In genomic region chr7:144585648-144586047, GRCm38 (mm10) we compare ENCODE assay signal across 9 mouse cellular contexts. TPM values are rescaled to one million over a fixed set of nuclear protein-coding genes. Genes with fewer than 3 reads are reported as not detected.
DNase-seq lines count a peak whose midpoint lies in the region; ATAC-seq and TF ChIP-seq lines count a peak whose summit lies in the region.
"Had no signal": no experiment of that assay in that cellular context is flagged by ENCODE, and none has a peak within 500 bp of the region (broad histone marks: within the 10 kb centered on the region; RNA-seq: fewer than 3 reads in every experiment).

No protein-coding gene starts in this region.

- H3K9ac ChIP-seq in heart, adult 2 months (ENCODE audit: low read depth, low read length): no peak overlapping the region
- no peak overlapping the region for H3K9ac ChIP-seq in heart, embryonic 12.5 days
- H3K9ac ChIP-seq in liver, embryonic 13.5 days: no peak overlapping the region
- H3K9ac ChIP-seq: lung, embryonic 15.5 days had no signal

- peak; percentile 39 to 74 for DNase-seq in heart, adult 2 months
- DNase-seq in R1 (ENCODE audit: low read depth, low spot score): peak; percentile 64
- peak; percentile 88 for DNase-seq in heart, postnatal 4 days
- DNase-seq in liver, embryonic 13.5 days: peak; percentile 37
- DNase-seq in right cerebral cortex, adult 2 months (ENCODE audit: low spot score in 2 of 2): peak; percentile 60 to 76
- DNase-seq in urinary bladder, postnatal 10 days (ENCODE audit: low spot score): peak; percentile 32

- H3K27ac ChIP-seq in heart, adult 2 months: no peak overlapping the region
- no peak overlapping the region for H3K27ac ChIP-seq in heart, embryonic 12.5 days (ENCODE audit: poor library complexity, severe bottlenecking)
- H3K27ac ChIP-seq in cortical plate, adult 2 months (ENCODE audit: insufficient read depth, low read length): no peak overlapping the region
- H3K27ac ChIP-seq in liver, embryonic 13.5 days: no peak overlapping the region
- H3K27ac ChIP-seq: lung, embryonic 15.5 days had no signal

- H3K4me1 ChIP-seq in heart, adult 2 months (ENCODE audit: control insufficient read depth, insufficient read depth, low read length): peaks cover 3% of the 10 kb centered on the region; the same call in 1 of the 2 replicates
- H3K4me1 ChIP-seq in heart, embryonic 12.5 days (replicated peaks): peaks cover 17% of the 10 kb centered on the region
- peaks cover 2% of the 10 kb centered on the region; the same call in 1 of the 2 replicates for H3K4me1 ChIP-seq in cortical plate, adult 2 months (ENCODE audit: control insufficient read depth, insufficient read depth, low read length)
- H3K4me1 ChIP-seq in liver, embryonic 13.5 days (replicated peaks): peaks cover 23% of the 10 kb centered on the region

- no peak overlapping the region for H3K4me3 ChIP-seq in heart, adult 2 months
- H3K4me3 ChIP-seq in heart, embryonic 12.5 days: no peak overlapping the region
- H3K4me3 ChIP-seq in cortical plate, adult 2 months (ENCODE audit: insufficient read depth, low read length): no peak overlapping the region
- no peak overlapping the region for H3K4me3 ChIP-seq in liver, embryonic 13.5 days (replicated peaks)
- H3K4me3 ChIP-seq: lung, embryonic 15.5 days had no signal

- peak; percentile 94 for TF ChIP-seq CTCF in heart, adult 2 months (IDR thresholded peaks at IDR 0.05)
- peak; percentile 93 for TF ChIP-seq CTCF in cortical plate, adult 2 months (IDR thresholded peaks at IDR 0.05; ENCODE audit: extremely low read depth, insufficient read depth, low read length)

- H3K9me3 ChIP-seq in heart, embryonic 12.5 days (replicated peaks): no peaks in the 10 kb centered on the region
- H3K9me3 ChIP-seq in liver, embryonic 13.5 days (replicated peaks): no peaks in the 10 kb centered on the region
- H3K9me3 ChIP-seq: lung, embryonic 15.5 days had no signal

- intact Hi-C loops in heart, adult 2 months (cut with DNase I): loop anchor here (1.0 kb wide), 2 partner anchors 191 to 309 kb away; no protein-coding TSS in a partner anchor

- no peaks in the 10 kb centered on the region for H3K79me2 ChIP-seq in heart, adult 2 months (replicated peaks; ENCODE audit: control insufficient read depth, insufficient read depth, low read length)

- peak; percentile 61; the same call in 1 of the 2 replicates for TF ChIP-seq EP300 in heart, adult 2 months (IDR thresholded peaks at IDR 0.05; ENCODE audit: insufficient read depth, low read depth, low read length)

- H3K27me3 ChIP-seq in heart, adult 2 months (ENCODE audit: control insufficient read depth, insufficient read depth, low read length): no peaks in the 10 kb centered on the region
- H3K27me3 ChIP-seq in heart, embryonic 12.5 days (replicated peaks): peaks cover 13% of the 10 kb centered on the region; the same call in 1 of the 2 replicates
- peaks cover 4% of the 10 kb centered on the region for H3K27me3 ChIP-seq in liver, embryonic 13.5 days

- no peaks in the 10 kb centered on the region for H3K36me3 ChIP-seq in heart, adult 2 months (ENCODE audit: control insufficient read depth, insufficient read depth, low read length)
- 0 out of 2 replicates have a peak, but pooled peaks cover under 1% of the 10 kb centered on the region for H3K36me3 ChIP-seq in heart, embryonic 12.5 days
- H3K36me3 ChIP-seq in liver, embryonic 13.5 days: no peaks in the 10 kb centered on the region

- no peak for ATAC-seq in heart, embryonic 12.5 days (ENCODE audit: insufficient number of reproducible peaks, low FRiP score)
- no peak for ATAC-seq in liver, embryonic 13.5 days (ENCODE audit: low read depth)

- TF ChIP-seq POLR2A in heart, adult 2 months (IDR thresholded peaks at IDR 0.05; ENCODE audit: insufficient read depth, low read depth, low read length): no peak
- no peak for TF ChIP-seq POLR2A in cortical plate, adult 2 months (IDR thresholded peaks at IDR 0.05; ENCODE audit: extremely low read depth, insufficient read depth, low read length)

- WGBS in heart, adult 2 months: 20% methylated on average over 6 of the region's 6 CpGs
- 15% methylated on average over 6 of the region's 6 CpGs for WGBS in heart, embryonic 12.5 days
- 13% methylated on average over 6 of the region's 6 CpGs for WGBS in liver, embryonic 13.5 days (ENCODE audit: insufficient replicate concordance)

- H3K4me2 ChIP-seq in heart, embryonic 12.5 days: no peak overlapping the region
- H3K4me2 ChIP-seq in liver, embryonic 13.5 days: no peak overlapping the region
- H3K4me2 ChIP-seq: lung, embryonic 15.5 days had no signal

RNA-seq across cellular contexts. Expression of gene Fadd, which starts 3.4 kb away (rescaled TPM):
- 1 to 10 TPM; 8.2 to 8.6 TPM for total RNA-seq in heart, adult 2 months (2021)
- polyA plus RNA-seq in heart, adult 2 months (2012; rRNA removed): 13.4 and 15.6 TPM in 2 replicates
- polyA plus RNA-seq in heart, embryonic 12.5 days (2016; fragmentation: Nextera tagmentation; extraction: Ambion mirVana): 12.1 and 12.3 TPM in 2 replicates
- 2.4 TPM in 2 replicates for polyA plus RNA-seq in cortical plate, adult 2 months (2012; rRNA removed)
- total RNA-seq in heart, postnatal 4 days (2021): 10 to 100 TPM; 16.6 to 16.7 TPM
- 5.7 and 6.2 TPM in 2 replicates for polyA plus RNA-seq in liver, embryonic 13.5 days (2015; fragmentation: Nextera tagmentation; extraction: Ambion mirVana)

RNA-seq across cellular contexts. Expression of gene Ppfia1, which starts 32.1 kb away (rescaled TPM):
- 10 to 100 TPM; 41.4 to 46.0 TPM for total RNA-seq in heart, adult 2 months (2021)
- 27.0 and 38.5 TPM in 2 replicates for polyA plus RNA-seq in heart, adult 2 months (2012; rRNA removed)
- 29.2 and 35.2 TPM in 2 replicates for polyA plus RNA-seq in heart, embryonic 12.5 days (2016; fragmentation: Nextera tagmentation; extraction: Ambion mirVana)
- polyA plus RNA-seq in cortical plate, adult 2 months (2012; rRNA removed): 36.3 and 37.2 TPM in 2 replicates
- total RNA-seq in heart, postnatal 4 days (2021): 10 to 100 TPM; 94.6 to 99.9 TPM
- polyA plus RNA-seq in liver, embryonic 13.5 days (2015; fragmentation: Nextera tagmentation; extraction: Ambion mirVana): 14.1 and 20.0 TPM in 2 replicates

Comparison
In these comparisons a context has a peak if more than half of its experiments do, and no peak if none do; other contexts are left out.
1. DNase-seq: peak in every context shown above with its lines; median percentile 88 in heart, postnatal 4 days; 68 in right cerebral cortex, adult 2 months; 64 in R1; 56 in heart, adult 2 months; 37 in liver, embryonic 13.5 days; 32 in urinary bladder, postnatal 10 days.